Mouse (Mus musculus) liver, embryonic 14.5 days (tissue): ENCODE measurements at regions not wholly inside any gene's neighbourhood (a gene's known extent, or its start where the extent isn't known, plus 50 kb on each side); places are given as distances from the start of the nearest gene placed in this dataset.

ENCODE experiments used
- CTCF ChIP-seq: IDR thresholded peaks from 2 replicates; pipeline ENCODE4 v1.5.1; 2016; ENCODE audit warnings: antibody characterized with exemption, low read depth, control low read depth
- EP300 ChIP-seq: IDR thresholded peaks from 2 replicates; pipeline ENCODE4 v1.6.1; 2016; ENCODE audit warnings: antibody characterized with exemption, low read depth

- no peak for TF ChIP-seq CTCF
- no peak for TF ChIP-seq EP300
Measured at GRCm38 (mm10) chr13:38772996-38773395, 114.1 kb upstream of the Eef1e1 start.
